In the genomic region with DNA sequence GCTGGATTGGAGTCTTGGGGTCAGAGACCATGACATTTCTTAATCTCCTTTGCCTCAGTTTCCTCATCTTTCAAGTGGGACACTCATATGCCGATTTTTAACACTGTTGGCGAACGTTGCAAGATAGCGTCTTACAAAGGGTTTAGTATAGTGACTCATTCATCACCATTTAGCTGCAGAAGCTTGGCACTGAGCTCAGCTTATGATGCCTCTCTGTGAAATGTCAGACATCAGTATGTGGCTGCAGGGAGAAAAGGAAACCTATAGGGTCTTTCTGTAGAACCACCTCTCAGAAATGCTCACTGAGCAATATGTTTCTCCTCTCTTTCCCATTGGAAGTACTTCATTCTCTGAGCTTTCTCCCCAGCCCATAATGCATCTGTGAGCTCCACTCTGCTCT, we compare ENCODE assay signal across 26 mouse cellular contexts.
"Had no signal": no experiment of that assay in that cellular context is flagged by ENCODE, and none has a peak within 500 bp of the region (broad histone marks: within the 10 kb centered on the region; RNA-seq: fewer than 3 reads in every experiment).

No protein-coding gene starts in this region.

- ATAC-seq: hindbrain, postnatal 0 days; intestine, embryonic 16.5 days; liver, embryonic 12.5 days had no signal

- H3K27ac ChIP-seq: heart, adult 2 months; heart, embryonic 13.5 days; heart, embryonic 15.5 days; hindbrain, embryonic 13.5 days; hindbrain, embryonic 15.5 days; hindbrain, postnatal 0 days; kidney, embryonic 15.5 days; kidney, postnatal 0 days; layer of hippocampus, adult 2 months; limb, embryonic 13.5 days; limb, embryonic 15.5 days; liver, embryonic 12.5 days; liver, embryonic 14.5 days had no signal

- DNase-seq: gastrocnemius, postnatal 14 days; gastrocnemius, postnatal 36 days; heart, adult 11 months; heart, adult 2 months; heart, postnatal 14 days; heart, postnatal 36 days; kidney, adult 11 months; kidney, adult 2 months; kidney, adult 9 months; kidney, postnatal 14 days; kidney, postnatal 36 days; layer of hippocampus, adult 9-11 months; layer of hippocampus, postnatal 36 days had no signal

- H3K4me3 ChIP-seq: heart, adult 2 months; heart, embryonic 13.5 days; heart, embryonic 15.5 days; hindbrain, embryonic 13.5 days; hindbrain, embryonic 15.5 days; kidney, embryonic 15.5 days; layer of hippocampus, adult 2 months; limb, embryonic 13.5 days; limb, embryonic 15.5 days; liver, embryonic 12.5 days had no signal
